Mouse (Mus musculus): Measurements from ENCODE around the gene Nup62. TPM values are rescaled to one million over a fixed set of nuclear protein-coding genes. Genes with fewer than 3 reads are reported as not detected.

Nup62 gene
- polyA plus RNA-seq, 1 experiment from 2014 or later = 33.4 TPM

DNA sequence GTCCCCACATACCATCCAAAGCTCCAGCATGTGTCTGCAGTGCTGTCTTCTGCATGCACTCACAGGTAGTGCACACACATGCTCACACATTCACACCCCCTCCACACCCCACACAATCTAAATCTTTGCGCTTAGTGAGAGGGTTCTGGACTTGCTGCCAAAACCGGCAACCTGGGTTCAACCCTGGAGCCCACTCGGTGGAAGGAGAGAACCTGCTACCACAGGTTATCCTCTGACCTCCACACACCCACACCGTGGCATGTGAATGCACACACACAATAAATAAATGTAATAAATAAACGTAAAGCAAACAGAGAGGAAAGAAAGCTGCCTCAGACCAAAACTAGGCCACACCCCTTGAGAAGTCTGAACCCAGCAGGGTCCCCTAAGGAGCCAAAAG lies 31.9 kb downstream of the Nup62 start:
- Histone ChIP-seq H3K9me3 (ENCODE audit: control insufficient read depth, low read length) (no peaks in the 10 kb centered on the region), H3K27me3 (ENCODE audit: control insufficient read depth, insufficient read depth, low read length) (no peaks in the 10 kb centered on the region), H3K9ac (ENCODE audit: low read length) (peak overlapping the region; percentile 61), H3K36me3 (ENCODE audit: control insufficient read depth, insufficient read depth, low read length) (peaks cover 25% of the 10 kb centered on the region), H3K4me2 (replicated peaks; ENCODE audit: low read depth) (peak overlapping the region; percentile 50), H3K4me3 (ENCODE audit: low read depth, low read length) (peak overlapping the region; percentile 81), H3K27ac (replicated peaks) (peak overlapping the region; percentile 98; the same call in 1 of the 2 replicates), H3K4me1 (replicated peaks; ENCODE audit: control insufficient read depth, insufficient read depth) (peaks cover 9% of the 10 kb centered on the region)
- no peak for DNase-seq (ENCODE audit: low spot score)
- TF ChIP-seq CTCF (IDR thresholded peaks at IDR 0.05; ENCODE audit: low read depth) (no peak), EP300 (optimal IDR thresholded peaks at IDR 0.05) (no peak)
- no peak for ATAC-seq (ENCODE audit: low FRiP score, low TSS enrichment)
- 44% methylated on average over 5 of the region's 5 CpGs for WGBS

DNA sequence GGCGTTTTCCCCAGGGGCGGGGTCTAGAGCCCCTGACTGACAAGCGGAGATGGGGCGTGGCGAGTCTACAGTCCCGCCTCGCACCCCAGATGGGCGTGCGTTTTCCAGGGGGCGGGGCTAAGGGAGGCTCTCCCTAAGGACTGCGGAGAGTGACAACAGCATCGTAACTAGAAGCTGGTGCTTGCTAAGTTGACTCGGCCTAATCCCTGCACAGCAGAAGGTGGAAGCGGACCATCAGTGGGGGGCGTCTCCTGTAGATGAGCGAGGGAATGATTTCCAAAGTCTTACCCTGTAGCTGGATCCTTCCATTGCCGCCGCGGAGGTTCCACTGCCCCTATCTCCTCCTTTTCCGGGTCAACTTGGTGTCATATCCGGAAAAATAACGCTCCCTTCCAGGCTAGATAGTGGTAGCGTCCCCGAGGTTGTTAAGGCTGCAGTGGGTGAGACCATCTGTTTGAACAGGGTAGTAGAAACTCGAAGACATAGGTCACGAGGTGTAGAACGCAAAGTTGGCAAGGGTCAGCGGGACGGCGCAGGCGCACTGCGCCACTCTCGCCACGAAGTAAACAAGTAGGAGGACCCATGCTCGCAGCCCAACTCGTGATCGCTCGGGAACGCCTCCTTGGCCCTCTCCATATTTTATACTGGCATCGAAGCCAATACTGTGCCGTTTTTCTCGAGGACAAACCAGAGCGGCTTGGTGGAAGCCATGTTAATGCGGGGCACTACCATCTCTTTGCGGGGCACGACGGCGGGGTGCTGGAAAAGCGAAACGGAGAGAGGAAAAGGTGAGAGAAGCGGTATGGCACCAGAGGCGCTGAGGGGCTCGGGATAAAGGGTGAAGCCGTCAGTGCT lies 32.9 kb downstream of the Nup62 start, which contains the start of the genes Akt1s1 and Tbc1d17:
TSS of gene Akt1s1 (plus strand) at position 431 of the 855 bp plus-strand sequence.
TSS of gene Tbc1d17 (minus strand) at position 519 of the 855 bp plus-strand sequence.
- ATAC-seq (ENCODE audit: low FRiP score, low TSS enrichment) = peak; percentile 90
- H3K4me2 ChIP-seq (replicated peaks; ENCODE audit: low read depth) = peak within 1 kb of the TSS; percentile 83
- no peak for TF ChIP-seq CTCF (IDR thresholded peaks at IDR 0.05; ENCODE audit: low read depth)
- peak; percentile 70 for TF ChIP-seq EP300 (optimal IDR thresholded peaks at IDR 0.05)
- H3K27ac ChIP-seq (replicated peaks) = peak within 1 kb of the TSS; percentile 98
- H3K27me3 ChIP-seq (ENCODE audit: control insufficient read depth, insufficient read depth, low read length) = no peaks in the 10 kb centered on the region
- under 1% methylated on average over 54 of the region's 54 CpGs for WGBS
- DNase-seq (ENCODE audit: low spot score) = peak; percentile 98
- no peaks in the 10 kb centered on the region for H3K9me3 ChIP-seq (ENCODE audit: control insufficient read depth, low read length)
- peak within 1 kb of the TSS; percentile 81 for H3K4me3 ChIP-seq (ENCODE audit: low read depth, low read length)
- peaks cover 12% of the 10 kb centered on the region for H3K4me1 ChIP-seq (replicated peaks; ENCODE audit: control insufficient read depth, insufficient read depth)
- peaks cover 19% of the 10 kb centered on the region for H3K36me3 ChIP-seq (ENCODE audit: control insufficient read depth, insufficient read depth, low read length)
- peak within 1 kb of the TSS; percentile 88 for H3K9ac ChIP-seq (ENCODE audit: low read length)

DNA sequence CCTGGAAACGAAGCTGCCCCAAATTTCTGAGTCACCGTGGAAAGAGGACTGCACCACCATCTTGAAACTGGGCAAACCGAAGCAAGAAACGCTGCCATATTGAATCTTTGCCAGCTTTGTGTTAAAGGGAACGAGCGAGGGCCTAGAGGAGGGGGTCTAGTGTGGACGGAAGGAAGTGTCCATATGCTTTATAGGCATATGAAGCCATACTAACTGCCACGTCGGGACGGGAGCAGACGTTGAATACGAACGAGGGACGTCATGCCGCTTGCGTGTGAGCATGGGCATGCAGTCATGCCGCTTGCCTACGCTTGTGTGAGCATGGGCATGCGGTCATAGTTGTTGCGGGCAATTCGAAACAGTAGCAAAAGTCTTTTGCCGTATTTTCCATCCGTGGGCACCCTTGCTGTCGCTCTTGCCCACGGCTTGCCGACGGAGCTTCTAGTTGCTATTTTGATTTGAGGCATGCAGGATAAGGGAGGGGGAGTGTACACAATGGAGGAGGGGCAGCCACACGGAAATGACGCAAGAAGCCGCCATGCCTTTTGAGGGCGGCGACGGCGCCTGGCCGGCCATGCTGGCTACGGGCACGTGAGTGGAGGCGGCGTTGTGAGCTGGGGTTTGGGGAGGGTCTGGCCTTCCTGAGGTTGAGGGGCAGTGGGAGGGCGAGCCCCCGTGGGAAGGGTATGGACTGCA lies 33.7 kb downstream of the Nup62 start:
- Histone ChIP-seq H3K9me3 (ENCODE audit: control insufficient read depth, low read length) (no peaks in the 10 kb centered on the region), H3K4me1 (replicated peaks; ENCODE audit: control insufficient read depth, insufficient read depth) (peaks cover 12% of the 10 kb centered on the region), H3K36me3 (ENCODE audit: control insufficient read depth, insufficient read depth, low read length) (peaks cover 15% of the 10 kb centered on the region), H3K9ac (ENCODE audit: low read length) (peak overlapping the region; percentile 88), H3K27me3 (ENCODE audit: control insufficient read depth, insufficient read depth, low read length) (no peaks in the 10 kb centered on the region), H3K4me2 (replicated peaks; ENCODE audit: low read depth) (peak overlapping the region; percentile 83), H3K4me3 (ENCODE audit: low read depth, low read length) (peak overlapping the region; percentile 81), H3K27ac (replicated peaks) (peak overlapping the region; percentile 98)
- ATAC-seq (ENCODE audit: low FRiP score, low TSS enrichment) (peak; percentile 57), DNase-seq (ENCODE audit: low spot score) (peak; percentile 92)
- WGBS = under 1% methylated on average over 41 of the region's 41 CpGs
- no peak for TF ChIP-seq EP300 (optimal IDR thresholded peaks at IDR 0.05)
- no peak for TF ChIP-seq CTCF (IDR thresholded peaks at IDR 0.05; ENCODE audit: low read depth)

DNA sequence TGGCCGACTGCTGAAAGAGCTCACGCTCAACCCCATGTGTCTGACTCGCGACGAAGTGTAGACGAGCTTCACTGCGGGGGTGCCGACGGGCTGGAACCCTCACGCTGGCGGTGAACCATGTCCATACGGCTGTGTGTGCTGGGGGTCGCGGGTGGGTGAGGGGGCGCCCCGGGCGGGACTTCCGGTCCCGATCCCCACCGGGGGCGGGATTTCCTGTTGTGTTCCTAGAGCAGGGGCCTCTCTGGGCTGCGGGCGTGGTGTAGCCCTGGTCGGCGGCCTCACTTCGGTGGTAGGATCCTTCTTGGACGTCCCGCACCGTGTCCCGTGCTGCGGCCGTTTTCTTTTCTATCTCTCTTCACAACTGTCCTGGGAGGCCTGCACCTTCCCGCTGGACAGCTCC lies 34.3 kb downstream of the Nup62 start:
- H3K4me3 ChIP-seq (ENCODE audit: low read depth, low read length) = peak overlapping the region; percentile 81
- H3K36me3 ChIP-seq (ENCODE audit: control insufficient read depth, insufficient read depth, low read length) = peaks cover 9% of the 10 kb centered on the region
- peaks cover 12% of the 10 kb centered on the region for H3K4me1 ChIP-seq (replicated peaks; ENCODE audit: control insufficient read depth, insufficient read depth)
- H3K9ac ChIP-seq (ENCODE audit: low read length) = peak overlapping the region; percentile 88
- H3K9me3 ChIP-seq (ENCODE audit: control insufficient read depth, low read length) = no peaks in the 10 kb centered on the region
- ATAC-seq (ENCODE audit: low FRiP score, low TSS enrichment) (peak; percentile 19), DNase-seq (ENCODE audit: low spot score) (peak; percentile 83)
- H3K4me2 ChIP-seq (replicated peaks; ENCODE audit: low read depth) = peak overlapping the region; percentile 83
- no peaks in the 10 kb centered on the region for H3K27me3 ChIP-seq (ENCODE audit: control insufficient read depth, insufficient read depth, low read length)
- WGBS = under 1% methylated on average over 32 of the region's 33 CpGs
- peak overlapping the region; percentile 98 for H3K27ac ChIP-seq (replicated peaks)
- peak; percentile 40 for TF ChIP-seq EP300 (optimal IDR thresholded peaks at IDR 0.05)
- TF ChIP-seq CTCF (IDR thresholded peaks at IDR 0.05; ENCODE audit: low read depth) = no peak

DNA sequence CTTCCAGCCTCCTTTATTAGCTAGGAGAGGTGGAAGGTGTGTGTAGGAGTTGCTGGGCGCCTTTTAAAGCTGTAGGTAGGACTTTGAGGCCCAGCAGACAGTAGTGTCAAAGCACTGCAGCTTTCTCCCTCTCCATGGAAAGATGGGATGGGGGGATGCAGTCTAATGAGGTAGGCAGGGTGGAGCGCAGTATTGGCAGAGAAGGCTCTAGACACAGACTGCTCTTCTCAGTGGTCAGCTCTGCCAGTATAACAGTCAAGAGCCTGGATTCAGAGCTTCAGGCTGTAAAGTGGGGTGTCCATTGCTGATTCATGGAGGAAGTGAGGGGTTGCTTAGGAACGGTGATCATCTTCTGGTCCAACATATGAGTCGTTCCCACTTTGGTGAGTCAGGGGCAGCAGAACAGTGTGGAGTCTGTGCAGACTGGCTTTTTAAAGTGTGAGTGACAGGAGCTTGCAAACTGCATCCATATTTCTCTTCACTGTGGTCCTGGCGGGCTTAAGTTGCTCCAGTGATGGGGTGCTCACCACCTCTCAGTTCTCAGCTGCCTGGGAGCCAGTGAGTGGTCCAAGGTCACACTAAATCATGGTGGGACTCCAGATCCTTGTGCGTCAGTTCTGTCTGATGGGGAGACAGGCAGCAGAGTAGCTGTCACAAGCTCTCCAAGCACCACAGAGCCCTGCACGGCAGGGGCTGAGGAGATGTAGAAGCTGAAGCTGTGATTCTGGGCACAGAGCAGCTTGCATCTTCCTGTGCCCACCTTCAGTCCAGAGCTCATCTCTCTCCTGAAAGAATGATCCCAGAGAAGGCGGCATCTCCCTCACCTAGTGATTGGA lies 35.1 kb downstream of the Nup62 start:
- Histone ChIP-seq H3K4me2 (replicated peaks; ENCODE audit: low read depth) (peak overlapping the region; percentile 83), H3K27ac (replicated peaks) (peak overlapping the region; percentile 98), H3K36me3 (ENCODE audit: control insufficient read depth, insufficient read depth, low read length) (peaks cover under 1% of the 10 kb centered on the region; the same call in 1 of the 2 replicates), H3K9ac (ENCODE audit: low read length) (peak overlapping the region; percentile 88), H3K4me1 (replicated peaks; ENCODE audit: control insufficient read depth, insufficient read depth) (peaks cover 12% of the 10 kb centered on the region), H3K4me3 (ENCODE audit: low read depth, low read length) (peak overlapping the region; percentile 81), H3K27me3 (ENCODE audit: control insufficient read depth, insufficient read depth, low read length) (no peaks in the 10 kb centered on the region), H3K9me3 (ENCODE audit: control insufficient read depth, low read length) (no peaks in the 10 kb centered on the region)
- ATAC-seq (ENCODE audit: low FRiP score, low TSS enrichment) = no peak
- WGBS = 70% methylated on average over 8 of the region's 8 CpGs
- DNase-seq (ENCODE audit: low spot score) = no peak
- TF ChIP-seq CTCF (IDR thresholded peaks at IDR 0.05; ENCODE audit: low read depth) (no peak), EP300 (optimal IDR thresholded peaks at IDR 0.05) (no peak)
